Mouse (Mus musculus): Measurements from ENCODE around the gene Tfrc.
A peak's percentile ranks its signal among the peaks of the same experiment; 100 is the strongest.

The Tfrc gene

GRCm38 (mm10) chr16:32608712-32609400 lies at the start of gene Tfrc:
Gene Tfrc, plus strand, starts transcription at chr16:32608920.
- DNase-seq: peak; percentile 99

GRCm38 (mm10) chr16:32559493-32559892 lies 49.2 kb upstream of the Tfrc start:
- no peak for DNase-seq

DNA sequence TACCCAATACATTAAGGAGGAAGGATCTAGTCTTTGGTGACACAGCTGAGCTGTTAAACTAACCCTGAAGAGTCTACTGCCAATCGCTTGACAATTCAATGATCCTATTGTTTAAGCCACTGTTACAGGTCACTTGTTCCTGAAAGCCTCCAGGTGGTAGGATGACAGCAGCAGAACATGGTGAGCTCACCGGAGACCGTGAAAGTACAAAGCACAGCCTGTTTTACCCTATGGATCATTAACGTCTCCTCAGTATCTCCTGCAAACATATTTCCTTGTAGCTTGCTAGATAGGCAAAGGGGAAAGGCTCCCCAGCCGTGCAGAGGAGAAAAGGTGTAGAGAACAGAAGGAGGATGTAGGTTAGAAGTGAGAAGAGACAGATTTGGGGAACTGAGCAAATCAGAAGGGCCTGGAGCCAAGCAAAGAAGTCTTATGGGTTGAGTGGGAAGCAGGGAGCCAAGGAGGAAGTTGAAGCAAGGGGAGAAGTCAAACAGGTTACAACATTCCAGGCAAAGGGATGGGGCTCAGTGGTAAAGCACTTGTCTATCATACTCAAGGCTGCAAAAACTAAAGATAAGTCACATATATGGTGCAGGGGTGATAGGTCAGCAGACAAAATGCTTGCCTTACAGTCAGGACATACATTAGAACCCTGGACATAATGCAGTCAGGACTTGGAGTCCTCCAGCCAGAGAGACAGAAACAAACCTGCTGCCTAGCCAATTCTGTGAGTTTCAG lies 45.5 kb upstream of the Tfrc start:
- no peak for DNase-seq

DNA sequence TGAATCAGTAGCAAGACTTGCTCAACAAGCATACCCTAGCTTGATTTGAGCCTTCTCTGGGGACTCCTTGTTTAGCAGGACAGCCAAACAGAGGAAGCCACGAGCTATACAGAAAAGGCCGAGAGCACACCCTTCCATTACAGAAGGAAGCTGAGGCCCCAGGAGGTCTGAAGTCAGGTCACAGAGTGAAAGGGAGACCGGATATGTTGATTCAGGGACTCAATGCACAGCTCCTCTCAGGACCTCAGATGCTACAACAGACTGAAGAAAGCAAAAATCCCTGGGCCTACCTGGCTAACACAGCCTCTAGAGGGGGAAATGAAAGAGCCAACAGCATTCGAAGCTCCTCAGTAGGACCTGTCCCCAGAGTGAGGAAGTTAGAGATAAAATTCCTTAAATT lies 41.4 kb upstream of the Tfrc start:
- peak; percentile 9 for DNase-seq

DNA sequence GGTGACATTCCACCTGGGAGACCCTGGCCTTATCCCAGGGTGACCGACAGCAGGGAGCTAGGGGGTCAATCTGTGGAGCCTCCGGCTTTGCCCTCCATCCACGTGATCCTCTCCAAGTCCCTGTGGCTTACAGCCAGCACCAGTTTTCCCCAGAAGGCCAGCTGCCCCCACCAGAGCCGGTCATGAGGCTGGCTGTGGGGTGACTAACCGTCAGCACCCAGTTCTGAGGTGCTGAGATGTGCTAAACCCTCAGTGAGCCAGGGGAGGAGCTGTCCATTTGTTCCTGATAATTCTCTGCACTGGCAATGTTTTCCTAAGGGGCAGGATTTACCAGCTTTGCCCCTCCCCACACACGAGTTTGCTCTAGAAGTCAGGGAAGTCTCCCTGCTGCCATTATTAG lies 40.3 kb upstream of the Tfrc start:
- no peak for DNase-seq

- no peak for DNase-seq
Observed at GRCm38 (mm10) chr16:32570042-32570441, 38.7 kb upstream of the Tfrc start.

DNA sequence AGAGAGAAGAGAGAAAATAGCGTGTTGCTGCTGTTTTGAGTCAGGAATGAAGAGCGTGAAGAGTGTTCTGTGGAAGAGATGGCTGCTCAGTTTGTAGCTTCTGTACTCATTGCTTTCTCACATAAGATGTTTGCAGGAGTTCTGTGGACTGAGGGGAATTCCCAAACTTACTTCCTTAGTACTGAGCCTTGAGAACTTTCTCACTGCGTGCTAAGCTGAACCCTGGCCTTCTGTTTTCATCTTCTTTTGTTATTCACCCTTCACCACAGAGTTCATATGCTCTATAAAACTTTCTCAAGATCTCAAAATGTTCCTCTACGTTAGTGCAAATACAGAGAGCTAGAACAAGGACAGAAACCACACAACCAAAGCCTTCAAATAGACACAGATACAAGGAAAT lies 36.2 kb upstream of the Tfrc start:
- no peak for DNase-seq

GRCm38 (mm10) chr16:32586482-32586881 lies 22.2 kb upstream of the Tfrc start:
- no peak for DNase-seq

- DNase-seq: no peak
Observed at GRCm38 (mm10) chr16:32588568-32588967, 20.2 kb upstream of the Tfrc start.

DNA sequence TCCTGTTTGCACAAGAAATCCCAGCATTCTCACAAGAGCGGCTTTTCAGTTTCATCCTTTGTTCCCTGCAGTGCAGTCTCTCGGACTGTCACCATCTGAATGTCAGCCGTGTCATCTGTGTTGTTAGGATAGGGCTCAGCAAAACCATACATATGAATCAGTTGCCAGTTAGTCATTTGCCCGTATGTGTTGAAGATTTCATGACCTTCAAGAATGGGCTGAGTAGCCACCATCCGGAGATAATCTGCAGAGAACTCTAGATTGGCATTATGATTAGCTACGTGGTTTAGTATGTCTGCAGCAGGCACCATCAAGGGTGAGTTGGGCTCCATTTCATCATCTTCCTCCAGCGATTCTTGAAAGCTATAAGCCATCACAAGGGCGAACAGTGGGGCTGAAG lies 17.2 kb upstream of the Tfrc start:
- DNase-seq: no peak

- no peak for DNase-seq
Observed at GRCm38 (mm10) chr16:32593283-32593805, 15.4 kb upstream of the Tfrc start.

- DNase-seq: peak; percentile 32
Observed at GRCm38 (mm10) chr16:32593916-32594315, 14.8 kb upstream of the Tfrc start.

- DNase-seq: peak; percentile 51
Observed at GRCm38 (mm10) chr16:32594701-32595100, 14.0 kb upstream of the Tfrc start.

GRCm38 (mm10) chr16:32595142-32595855 lies 13.4 kb upstream of the Tfrc start:
- DNase-seq: no peak

GRCm38 (mm10) chr16:32597909-32598381 lies 10.8 kb upstream of the Tfrc start:
- no peak for DNase-seq

- DNase-seq: no peak
Observed at GRCm38 (mm10) chr16:32599151-32599550, 9.6 kb upstream of the Tfrc start.

DNA sequence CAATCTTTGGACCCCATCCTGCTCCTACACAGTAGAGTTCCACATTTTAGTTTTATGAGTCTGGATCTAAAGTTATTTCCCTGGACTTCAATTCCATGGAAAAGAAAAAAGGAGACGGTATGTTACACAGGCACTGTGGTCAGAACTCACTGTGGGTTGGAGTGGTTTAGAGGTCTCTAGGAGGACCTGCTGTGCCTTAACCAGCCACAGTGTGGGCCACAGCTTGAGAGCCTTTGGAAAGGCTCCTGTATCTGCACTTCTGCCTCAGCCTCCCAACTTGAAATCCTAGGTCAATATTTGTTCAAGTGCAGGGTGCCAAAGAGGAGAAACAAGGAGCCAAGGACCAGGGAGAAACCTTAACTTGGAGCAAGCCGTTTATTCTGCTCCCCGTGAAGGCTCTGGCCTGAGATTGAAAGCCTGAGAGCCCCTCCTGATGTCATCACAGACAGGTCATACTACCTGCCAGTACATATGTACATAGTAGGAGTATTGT lies 6.5 kb upstream of the Tfrc start:
- no peak for DNase-seq

GRCm38 (mm10) chr16:32607562-32608343 lies 967 bp upstream of the Tfrc start:
- peak; percentile 15 for DNase-seq

DNA sequence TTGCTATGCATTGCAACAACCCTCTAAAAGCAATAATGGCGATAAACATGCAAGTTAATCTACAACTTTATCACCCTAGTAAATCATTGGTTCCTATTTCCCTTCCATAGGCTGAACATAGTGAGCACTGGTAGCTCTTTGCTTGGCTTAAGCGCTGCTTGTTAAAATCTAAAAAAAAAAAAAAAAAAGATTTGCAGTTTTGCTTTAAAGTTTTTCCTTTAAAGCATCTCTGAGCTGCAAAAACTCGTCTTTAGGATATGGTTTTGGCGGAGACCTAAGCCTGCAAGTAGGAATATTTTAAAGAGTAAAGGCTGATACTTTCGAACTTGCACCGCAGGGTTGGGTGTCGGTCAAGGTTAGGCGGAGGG lies 392 bp upstream of the Tfrc start:
- DNase-seq: no peak

DNA sequence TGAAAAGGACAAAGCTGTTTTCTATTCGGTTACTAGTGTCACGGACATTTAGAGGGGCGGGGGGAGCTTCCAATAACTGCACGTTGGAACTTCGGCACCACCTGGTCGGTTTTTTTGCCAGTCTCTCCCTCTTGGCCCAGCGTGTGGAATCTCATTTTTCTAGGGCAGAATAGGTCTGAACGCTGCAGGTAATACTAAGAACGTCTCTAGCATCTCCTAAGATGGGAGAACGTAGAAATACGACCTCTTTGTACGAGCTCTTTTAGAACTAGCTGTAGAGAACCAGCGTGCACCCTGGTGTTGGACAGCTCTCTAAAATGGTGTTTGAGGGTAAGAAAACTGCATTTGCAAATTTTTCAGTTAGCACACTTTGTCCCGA lies 670 bp downstream of the Tfrc start:
- DNase-seq: no peak

- no peak for DNase-seq
Observed at GRCm38 (mm10) chr16:32610460-32611255, 1.9 kb downstream of the Tfrc start.

GRCm38 (mm10) chr16:32612052-32612451 lies 3.3 kb downstream of the Tfrc start:
- no peak for DNase-seq

Measured in thymus, postnatal 14 days (tissue).